Mouse (Mus musculus) CH12.LX (cell line): ENCODE results near the gene Tada2a.

Experiments
- CTCF ChIP-seq, 2 experiments: IDR thresholded peaks in 1 of 2; conservative IDR thresholded peaks in 1 of 2; 2 replicates each; pipeline ENCODE4 v1.5.1; 2011 to 2012; ENCODE audit warnings: low read depth in 2 of 2, low read length in 2 of 2, improper control_type of control experiment in 1 of 2, inconsistent platforms in 1 of 2, mild to moderate bottlenecking in 1 of 2, moderate library complexity in 1 of 2
- GABPA ChIP-seq: IDR thresholded peaks from 2 replicates; pipeline ENCODE4 v1.6.1; 2012; ENCODE audit warnings: low read depth, low read length, improper control_type of control experiment, inconsistent platforms; ENCODE audit not compliant: insufficient replicate concordance
- NRF1 ChIP-seq: IDR thresholded peaks from 2 replicates; pipeline ENCODE4 v1.6.1; 2014; ENCODE audit warnings: low read depth, mild to moderate bottlenecking, inconsistent platforms, low read length, improper control_type of control experiment, moderate library complexity
- POLR2A ChIP-seq: IDR thresholded peaks from 2 replicates; pipeline ENCODE4 v1.6.1; 2011; ENCODE audit warnings: low read depth, mild to moderate bottlenecking, improper control_type of control experiment, low read length
- ZMIZ1 ChIP-seq: IDR thresholded peaks from 2 replicates; pipeline ENCODE4 v1.6.1; 2012; ENCODE audit warnings: low read depth, mild to moderate bottlenecking, inconsistent platforms, low read length, improper control_type of control experiment

DNA sequence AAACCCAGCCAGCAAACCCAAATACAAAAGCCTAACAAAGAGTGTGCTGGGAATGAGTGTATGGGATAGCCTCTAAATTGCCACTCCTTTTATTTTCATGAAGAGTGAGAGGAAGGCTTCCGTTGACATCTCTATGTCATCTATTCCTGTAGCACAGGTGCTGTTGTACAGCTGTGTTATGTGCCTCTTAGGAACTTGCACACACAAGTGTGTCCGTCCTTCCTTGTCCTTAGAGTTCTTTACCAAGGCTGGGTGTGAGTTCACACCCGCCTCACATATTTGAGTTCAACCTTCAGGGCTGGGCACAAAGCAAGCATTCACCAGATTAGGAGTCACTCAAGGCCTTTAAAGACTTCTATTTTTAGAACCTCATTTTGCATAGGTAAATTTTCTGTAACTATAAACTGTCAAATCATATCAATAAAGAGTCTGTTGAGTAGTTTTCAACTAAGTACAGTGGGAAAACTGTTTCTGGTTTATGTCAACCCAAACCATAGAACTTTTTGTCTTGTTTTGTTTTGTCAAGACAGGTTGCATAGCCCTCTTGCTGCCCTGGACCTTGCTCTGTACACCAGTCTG is 65.7 kb downstream of the Tada2a start:
- TF ChIP-seq NRF1 (no peak), CTCF (conservative IDR thresholded peaks at IDR 0.05 in 1 of 2, IDR thresholded peaks at IDR 0.05 in 1 of 2; ENCODE audit: low read depth in 2 of 2, low read length in 2 of 2) (no peak), ZMIZ1 (no peak), POLR2A (0 out of 2 replicates have a peak, but pooled peaks have one; percentile 34), GABPA (no peak)
